Mouse (Mus musculus): ENCODE data around the gene Cacnb4. TPM values are rescaled to one million over a fixed set of nuclear protein-coding genes. Genes with fewer than 3 reads are reported as not detected.

Cacnb4 gene
- polyA plus RNA-seq, 1 experiment = 0.68 TPM

- TF ChIP-seq POLR2A (IDR thresholded peaks at IDR 0.05; ENCODE audit: control insufficient read depth, low read depth, low read length) = no peak
- no peak for TF ChIP-seq CTCF (IDR thresholded peaks at IDR 0.05; ENCODE audit: control insufficient read depth, insufficient read depth, insufficient replicate concordance, low read depth, low read length)
- H3K4me3 ChIP-seq (ENCODE audit: control insufficient read depth, low read depth, low read length) = no peak overlapping the region
- H3K27ac ChIP-seq (ENCODE audit: control insufficient read depth, insufficient read depth, low read depth, low read length) = no peak overlapping the region
- no peaks in the 10 kb centered on the region for H3K36me3 ChIP-seq (ENCODE audit: control insufficient read depth, insufficient read depth, low read length)
- no peaks in the 10 kb centered on the region for H3K27me3 ChIP-seq (ENCODE audit: control insufficient read depth, insufficient read depth, low read length)
- H3K4me1 ChIP-seq (ENCODE audit: control insufficient read depth, insufficient read depth, low read length) = no peaks in the 10 kb centered on the region
Observed at GRCm38 (mm10) chr2:52412524-52413037, 264.1 kb downstream of the Cacnb4 start.

- H3K4me1 ChIP-seq (ENCODE audit: control insufficient read depth, insufficient read depth, low read length) = no peaks in the 10 kb centered on the region
- no peak overlapping the region for H3K27ac ChIP-seq (ENCODE audit: control insufficient read depth, insufficient read depth, low read depth, low read length)
- H3K27me3 ChIP-seq (ENCODE audit: control insufficient read depth, insufficient read depth, low read length) = no peaks in the 10 kb centered on the region
- TF ChIP-seq CTCF (IDR thresholded peaks at IDR 0.05; ENCODE audit: control insufficient read depth, insufficient read depth, insufficient replicate concordance, low read depth, low read length) (no peak), POLR2A (IDR thresholded peaks at IDR 0.05; ENCODE audit: control insufficient read depth, low read depth, low read length) (no peak)
- no peak overlapping the region for H3K4me3 ChIP-seq (ENCODE audit: control insufficient read depth, low read depth, low read length)
- no peaks in the 10 kb centered on the region for H3K36me3 ChIP-seq (ENCODE audit: control insufficient read depth, insufficient read depth, low read length)
Observed at GRCm38 (mm10) chr2:52406480-52406879, 270.2 kb downstream of the Cacnb4 start.

- no peak for TF ChIP-seq POLR2A (IDR thresholded peaks at IDR 0.05; ENCODE audit: control insufficient read depth, low read depth, low read length)
- Histone ChIP-seq H3K27ac (ENCODE audit: control insufficient read depth, insufficient read depth, low read depth, low read length) (no peak overlapping the region), H3K4me3 (ENCODE audit: control insufficient read depth, low read depth, low read length) (no peak overlapping the region), H3K36me3 (ENCODE audit: control insufficient read depth, insufficient read depth, low read length) (no peaks in the 10 kb centered on the region), H3K4me1 (ENCODE audit: control insufficient read depth, insufficient read depth, low read length) (no peaks in the 10 kb centered on the region), H3K27me3 (ENCODE audit: control insufficient read depth, insufficient read depth, low read length) (no peaks in the 10 kb centered on the region)
Observed at GRCm38 (mm10) chr2:52405238-52405637, 271.4 kb downstream of the Cacnb4 start.

- Histone ChIP-seq H3K27me3 (ENCODE audit: control insufficient read depth, insufficient read depth, low read length) (no peaks in the 10 kb centered on the region), H3K4me1 (ENCODE audit: control insufficient read depth, insufficient read depth, low read length) (no peaks in the 10 kb centered on the region), H3K4me3 (ENCODE audit: control insufficient read depth, low read depth, low read length) (no peak overlapping the region), H3K27ac (ENCODE audit: control insufficient read depth, insufficient read depth, low read depth, low read length) (no peak overlapping the region), H3K36me3 (ENCODE audit: control insufficient read depth, insufficient read depth, low read length) (no peaks in the 10 kb centered on the region)
- TF ChIP-seq POLR2A (IDR thresholded peaks at IDR 0.05; ENCODE audit: control insufficient read depth, low read depth, low read length) = no peak
- TF ChIP-seq CTCF (IDR thresholded peaks at IDR 0.05; ENCODE audit: control insufficient read depth, insufficient read depth, insufficient replicate concordance, low read depth, low read length) = no peak
Observed at GRCm38 (mm10) chr2:52394529-52394928, 282.1 kb downstream of the Cacnb4 start.

GRCm38 (mm10) chr2:52390415-52390975, 286.1 kb downstream of the Cacnb4 start:
- no peak overlapping the region for H3K27ac ChIP-seq (ENCODE audit: control insufficient read depth, insufficient read depth, low read depth, low read length)
- no peaks in the 10 kb centered on the region for H3K27me3 ChIP-seq (ENCODE audit: control insufficient read depth, insufficient read depth, low read length)
- no peak overlapping the region for H3K4me3 ChIP-seq (ENCODE audit: control insufficient read depth, low read depth, low read length)
- no peak for TF ChIP-seq CTCF (IDR thresholded peaks at IDR 0.05; ENCODE audit: control insufficient read depth, insufficient read depth, insufficient replicate concordance, low read depth, low read length)
- TF ChIP-seq POLR2A (IDR thresholded peaks at IDR 0.05; ENCODE audit: control insufficient read depth, low read depth, low read length) = no peak
- H3K4me1 ChIP-seq (ENCODE audit: control insufficient read depth, insufficient read depth, low read length) = no peaks in the 10 kb centered on the region
- H3K36me3 ChIP-seq (ENCODE audit: control insufficient read depth, insufficient read depth, low read length) = no peaks in the 10 kb centered on the region

GRCm38 (mm10) chr2:52389975-52390374, 286.7 kb downstream of the Cacnb4 start:
- Histone ChIP-seq H3K27me3 (ENCODE audit: control insufficient read depth, insufficient read depth, low read length) (no peaks in the 10 kb centered on the region), H3K4me1 (ENCODE audit: control insufficient read depth, insufficient read depth, low read length) (no peaks in the 10 kb centered on the region), H3K36me3 (ENCODE audit: control insufficient read depth, insufficient read depth, low read length) (no peaks in the 10 kb centered on the region), H3K4me3 (ENCODE audit: control insufficient read depth, low read depth, low read length) (no peak overlapping the region), H3K27ac (ENCODE audit: control insufficient read depth, insufficient read depth, low read depth, low read length) (no peak overlapping the region)
- TF ChIP-seq CTCF (IDR thresholded peaks at IDR 0.05; ENCODE audit: control insufficient read depth, insufficient read depth, insufficient replicate concordance, low read depth, low read length) = no peak
- TF ChIP-seq POLR2A (IDR thresholded peaks at IDR 0.05; ENCODE audit: control insufficient read depth, low read depth, low read length) = no peak

GRCm38 (mm10) chr2:52386451-52386850, 290.2 kb downstream of the Cacnb4 start:
- TF ChIP-seq CTCF (IDR thresholded peaks at IDR 0.05; ENCODE audit: control insufficient read depth, insufficient read depth, insufficient replicate concordance, low read depth, low read length) (no peak), POLR2A (IDR thresholded peaks at IDR 0.05; ENCODE audit: control insufficient read depth, low read depth, low read length) (no peak)
- no peak overlapping the region for H3K27ac ChIP-seq (ENCODE audit: control insufficient read depth, insufficient read depth, low read depth, low read length)
- no peaks in the 10 kb centered on the region for H3K27me3 ChIP-seq (ENCODE audit: control insufficient read depth, insufficient read depth, low read length)
- H3K4me3 ChIP-seq (ENCODE audit: control insufficient read depth, low read depth, low read length) = no peak overlapping the region
- H3K36me3 ChIP-seq (ENCODE audit: control insufficient read depth, insufficient read depth, low read length) = no peaks in the 10 kb centered on the region
- H3K4me1 ChIP-seq (ENCODE audit: control insufficient read depth, insufficient read depth, low read length) = no peaks in the 10 kb centered on the region

GRCm38 (mm10) chr2:52386037-52386436, 290.6 kb downstream of the Cacnb4 start:
- no peak for TF ChIP-seq CTCF (IDR thresholded peaks at IDR 0.05; ENCODE audit: control insufficient read depth, insufficient read depth, insufficient replicate concordance, low read depth, low read length)
- TF ChIP-seq POLR2A (IDR thresholded peaks at IDR 0.05; ENCODE audit: control insufficient read depth, low read depth, low read length) = no peak
- Histone ChIP-seq H3K27ac (ENCODE audit: control insufficient read depth, insufficient read depth, low read depth, low read length) (no peak overlapping the region), H3K27me3 (ENCODE audit: control insufficient read depth, insufficient read depth, low read length) (no peaks in the 10 kb centered on the region)

More at GRCm38 (mm10) chr2:52386037-52386436, 290.6 kb downstream of the Cacnb4 start:
- H3K4me1 ChIP-seq (ENCODE audit: control insufficient read depth, insufficient read depth, low read length) = no peaks in the 10 kb centered on the region
- H3K4me3 ChIP-seq (ENCODE audit: control insufficient read depth, low read depth, low read length) = no peak overlapping the region
- no peaks in the 10 kb centered on the region for H3K36me3 ChIP-seq (ENCODE audit: control insufficient read depth, insufficient read depth, low read length)
